Mouse (Mus musculus) thymus, adult 2 months (tissue): ENCODE data around the gene Eng.

ENCODE experiments used
- CTCF ChIP-seq: fragments of 200-500 bp; IDR thresholded peaks from 2 replicates; pipeline ENCODE4 v1.5.1; 2012; ENCODE audit warnings: mild to moderate bottlenecking, control low read depth, low read length, moderate library complexity, borderline replicate concordance; ENCODE audit not compliant: control insufficient read depth, poor library complexity, insufficient read depth; ENCODE audit errors: extremely low read depth
- POLR2A ChIP-seq: fragments of 200-500 bp; IDR thresholded peaks from 2 replicates; pipeline ENCODE4 v1.6.1; 2012; ENCODE audit warnings: mild to moderate bottlenecking, low read length, control low read depth, moderate library complexity; ENCODE audit not compliant: control insufficient read depth, poor library complexity, insufficient read depth; ENCODE audit errors: extremely low read depth

- no peak for TF ChIP-seq CTCF
- TF ChIP-seq POLR2A: no peak
These were observed 41.2 kb downstream of the Eng start for GRCm38 (mm10) chr2:32687562-32687961.
